Comparison of ENCODE assay signal across 27 mouse cellular contexts in genomic region chr16:31169596-31169995, GRCm38 (mm10).
"Had no signal": no experiment of that assay in that cellular context is flagged by ENCODE, and none has a peak within 500 bp of the region (broad histone marks: within the 10 kb centered on the region; RNA-seq: fewer than 3 reads in every experiment).

No protein-coding gene starts in this region.

- DNase-seq: gastrocnemius, adult 2 months; gastrocnemius, postnatal 10 days; gastrocnemius, postnatal 25 days; heart, adult 11 months; heart, adult 2 months; heart, postnatal 14 days; heart, postnatal 36 days; kidney, adult 11 months; kidney, adult 2 months; kidney, adult 9 months; kidney, postnatal 14 days; liver; liver, embryonic 13.5 days had no signal

- H3K4me2 ChIP-seq: heart, embryonic 11.5 days; heart, embryonic 13.5 days; heart, embryonic 15.5 days; hindbrain, embryonic 13.5 days; hindbrain, embryonic 15.5 days; intestine, embryonic 15.5 days; kidney, embryonic 15.5 days; limb, embryonic 12.5 days; liver, embryonic 13.5 days; liver, embryonic 15.5 days had no signal

- ATAC-seq: hindbrain, postnatal 0 days; intestine, embryonic 15.5 days; liver, postnatal 0 days had no signal

- H3K9ac ChIP-seq: heart, embryonic 13.5 days; heart, embryonic 15.5 days; hindbrain, embryonic 13.5 days; hindbrain, embryonic 15.5 days; intestine, embryonic 15.5 days; kidney, embryonic 15.5 days; limb, embryonic 12.5 days; liver, embryonic 13.5 days; liver, embryonic 15.5 days; liver, postnatal 0 days had no signal

- H3K27me3 ChIP-seq: heart, embryonic 13.5 days; heart, embryonic 15.5 days; hindbrain, embryonic 13.5 days; hindbrain, embryonic 15.5 days; intestine, embryonic 15.5 days; kidney, embryonic 15.5 days; limb, embryonic 12.5 days; liver, embryonic 13.5 days; liver, embryonic 15.5 days had no signal

- H3K4me3 ChIP-seq: gastrocnemius, adult 2 months; heart, adult 2 months; heart, embryonic 13.5 days; heart, embryonic 15.5 days; hindbrain, embryonic 13.5 days; hindbrain, embryonic 15.5 days; intestine, embryonic 15.5 days; kidney, embryonic 15.5 days; left cerebral cortex, adult 2 months; limb, embryonic 10.5 days; limb, embryonic 12.5 days; liver, embryonic 13.5 days; liver, embryonic 15.5 days had no signal

- H3K9me3 ChIP-seq: heart, embryonic 13.5 days; heart, embryonic 15.5 days; hindbrain, embryonic 13.5 days; hindbrain, embryonic 15.5 days; intestine, embryonic 15.5 days; kidney, embryonic 15.5 days; limb, embryonic 10.5 days; limb, embryonic 12.5 days; liver, embryonic 13.5 days; liver, embryonic 15.5 days had no signal

- H3K27ac ChIP-seq: gastrocnemius, adult 2 months; heart, adult 2 months; heart, embryonic 13.5 days; heart, embryonic 15.5 days; hindbrain, embryonic 13.5 days; hindbrain, embryonic 15.5 days; hindbrain, postnatal 0 days; intestine, embryonic 15.5 days; kidney, embryonic 15.5 days; kidney, postnatal 0 days; left cerebral cortex, adult 2 months; limb, embryonic 10.5 days; limb, embryonic 12.5 days; liver, embryonic 13.5 days; liver, embryonic 15.5 days had no signal

- H3K36me3 ChIP-seq: heart, embryonic 13.5 days; heart, embryonic 15.5 days; hindbrain, embryonic 13.5 days; hindbrain, embryonic 15.5 days; intestine, embryonic 15.5 days; kidney, embryonic 15.5 days; limb, embryonic 10.5 days; limb, embryonic 12.5 days; liver, embryonic 13.5 days; liver, embryonic 15.5 days had no signal
